In the genomic region with DNA sequence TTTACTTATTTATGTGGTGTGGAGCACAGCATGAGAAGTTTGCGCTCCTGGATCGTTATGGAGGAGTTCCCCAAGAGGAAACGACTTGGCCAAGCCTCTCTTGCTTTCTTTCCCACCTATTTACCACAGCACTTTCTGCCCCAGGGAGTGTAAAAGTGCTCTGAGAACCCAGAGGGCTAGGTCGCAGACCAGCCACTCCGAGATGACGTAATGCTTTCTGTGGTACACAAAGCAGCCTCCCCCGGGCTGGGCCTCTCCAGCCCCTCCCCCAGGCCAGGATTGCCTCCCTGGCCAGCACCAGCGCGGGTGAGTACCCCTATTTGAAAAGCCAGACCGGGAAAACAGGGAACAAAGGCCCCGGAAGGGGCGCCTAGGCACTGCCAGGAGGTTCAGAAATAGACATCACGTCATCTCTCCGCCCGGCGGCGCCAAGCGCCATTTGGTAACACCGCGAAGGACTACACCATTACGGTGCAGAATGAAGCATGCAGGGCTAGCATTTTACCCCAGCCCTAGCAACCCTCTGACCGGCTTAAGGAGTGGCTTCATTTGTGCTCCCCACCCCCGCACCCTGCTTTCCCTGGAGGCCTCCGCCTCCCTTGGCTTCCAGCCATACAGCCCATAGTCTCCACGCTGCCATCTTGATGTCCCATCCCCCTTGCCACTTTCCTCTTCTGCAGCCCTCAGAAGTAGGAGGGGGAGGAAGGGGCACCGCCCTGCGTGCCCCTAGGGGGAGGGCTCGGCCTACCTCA, we compare ENCODE assay signal across 8 mouse cellular contexts. TPM values are rescaled to one million over a fixed set of nuclear protein-coding genes. Genes with fewer than 3 reads are reported as not detected.
DNase-seq lines count a peak whose midpoint lies in the region; ATAC-seq and TF ChIP-seq lines count a peak whose summit lies in the region.
"Not testable (repeated sequence)": the region's sequence is repeated elsewhere in the genome, so short reads cannot be mapped to it uniquely, and the experiment has no call there.

No protein-coding gene starts in this region.

- not testable (repeated sequence) for H3K27me3 ChIP-seq in hindbrain, embryonic 14.5 days (ENCODE audit: control insufficient read depth, insufficient read depth, low read length); lung, embryonic 14.5 days (ENCODE audit: insufficient read depth, low read length); neural tube, embryonic 12.5 days (replicated peaks)

- H3K4me3 ChIP-seq in hindbrain, embryonic 14.5 days (replicated peaks; ENCODE audit: low read length) = peak overlapping the region; percentile 48
- peak overlapping the region; percentile 21 for H3K4me3 ChIP-seq in lung, embryonic 14.5 days (ENCODE audit: low read depth, low read length)
- peak overlapping the region; percentile 53 for H3K4me3 ChIP-seq in neural tube, embryonic 12.5 days

- peak; percentile 66 for DNase-seq in R1 (ENCODE audit: low read depth, low spot score)
- DNase-seq in cerebellum, postnatal 36 days = peak; percentile 76
- peak; percentile 78 to 84 for DNase-seq in frontal cortex, postnatal 36 days (ENCODE audit: low spot score in 2 of 2)
- peak; percentile 65 for DNase-seq in hindbrain, embryonic 14.5 days (ENCODE audit: low spot score)
- peak; percentile 79 to 82 for DNase-seq in layer of hippocampus, postnatal 14 days (ENCODE audit: low spot score in 2 of 2)
- peak; percentile 68 for DNase-seq in lung, embryonic 14.5 days
- peak; percentile 58 for DNase-seq in testis, postnatal 10 days (ENCODE audit: low spot score)

- whole genome bisulfite sequencing in hindbrain, embryonic 14.5 days = 2% methylated on average over 21 of the region's 28 CpGs
- WGBS in lung, embryonic 14.5 days = 2% methylated on average over 13 of the region's 28 CpGs
- under 1% methylated on average over 23 of the region's 28 CpGs for WGBS in neural tube, embryonic 12.5 days

- not testable (repeated sequence) for H3K36me3 ChIP-seq in hindbrain, embryonic 14.5 days (replicated peaks; ENCODE audit: control insufficient read depth, insufficient read depth); lung, embryonic 14.5 days (ENCODE audit: insufficient read depth); neural tube, embryonic 12.5 days

- peak overlapping the region; percentile 79 for H3K9ac ChIP-seq in hindbrain, embryonic 14.5 days
- H3K9ac ChIP-seq in lung, embryonic 14.5 days = not testable (repeated sequence)
- peak overlapping the region; percentile 65 for H3K9ac ChIP-seq in neural tube, embryonic 12.5 days

- TF ChIP-seq CTCF in lung, embryonic 14.5 days (IDR thresholded peaks at IDR 0.05; ENCODE audit: low read depth) = not testable (repeated sequence)

- H3K4me1 ChIP-seq in hindbrain, embryonic 14.5 days (replicated peaks; ENCODE audit: control insufficient read depth, insufficient read depth, low read length); lung, embryonic 14.5 days (ENCODE audit: insufficient read depth); neural tube, embryonic 12.5 days: not testable (repeated sequence)

- H3K4me2 ChIP-seq in hindbrain, embryonic 14.5 days (replicated peaks) = peak overlapping the region; percentile 50
- H3K4me2 ChIP-seq in lung, embryonic 14.5 days = peak overlapping the region; percentile 51
- H3K4me2 ChIP-seq in neural tube, embryonic 12.5 days (replicated peaks) = peak overlapping the region; percentile 56

- ATAC-seq in hindbrain, embryonic 14.5 days (ENCODE audit: low FRiP score) = peak; percentile 80
- peak; percentile 83 for ATAC-seq in lung, embryonic 14.5 days (ENCODE audit: insufficient read depth)
- ATAC-seq in neural tube, embryonic 12.5 days (ENCODE audit: low FRiP score, low read depth) = peak; percentile 83

- peak overlapping the region; percentile 92 for H3K27ac ChIP-seq in hindbrain, embryonic 14.5 days
- peak overlapping the region; percentile 73 for H3K27ac ChIP-seq in lung, embryonic 14.5 days (ENCODE audit: low read depth)
- peak overlapping the region; percentile 85 for H3K27ac ChIP-seq in neural tube, embryonic 12.5 days

- H3K9me3 ChIP-seq in hindbrain, embryonic 14.5 days (ENCODE audit: control insufficient read depth, low read length); lung, embryonic 14.5 days (ENCODE audit: low read depth, low read length); neural tube, embryonic 12.5 days: not testable (repeated sequence)

RNA-seq across cellular contexts. Expression of a gene that starts 3.6 kb away (rescaled TPM):
- 207 and 233 TPM in 2 replicates for polyA plus RNA-seq in hindbrain, embryonic 14.5 days (2014; fragmentation: Nextera tagmentation; extraction: Ambion mirVana)
- 100 to 1,000 TPM; 500 to 510 TPM for total RNA-seq in layer of hippocampus, postnatal 14 days (2021)
- 6.3 and 7.6 TPM in 2 replicates for polyA plus RNA-seq in lung, embryonic 14.5 days (2014; fragmentation: Nextera tagmentation; extraction: Ambion mirVana)
- 199 and 209 TPM in 2 replicates for polyA plus RNA-seq in neural tube, embryonic 12.5 days (2016; fragmentation: Nextera tagmentation; extraction: Ambion mirVana)

RNA-seq across cellular contexts. Expression of a gene that starts 54.7 kb away (rescaled TPM):
- polyA plus RNA-seq in hindbrain, embryonic 14.5 days (2014; fragmentation: Nextera tagmentation; extraction: Ambion mirVana) = 66.4 and 66.6 TPM in 2 replicates
- total RNA-seq in layer of hippocampus, postnatal 14 days (2021) = 10 to 100 TPM; 49.7 to 57.7 TPM
- polyA plus RNA-seq in lung, embryonic 14.5 days (2014; fragmentation: Nextera tagmentation; extraction: Ambion mirVana) = 56.9 and 58.4 TPM in 2 replicates
- polyA plus RNA-seq in neural tube, embryonic 12.5 days (2016; fragmentation: Nextera tagmentation; extraction: Ambion mirVana) = 44.6 and 49.1 TPM in 2 replicates

Comparison
In these comparisons a context has a peak if more than half of its experiments do, and no peak if none do; other contexts are left out.
1. Peak in every context shown above with its lines: DNase-seq, ATAC-seq, H3K4me3 ChIP-seq and H3K27ac ChIP-seq.
2. RNA of a gene that starts 3.6 kb away (polyA plus RNA-seq): 199 to 209 TPM in neural tube, embryonic 12.5 days and 207 to 233 TPM in hindbrain, embryonic 14.5 days; 6.3 to 7.6 TPM in lung, embryonic 14.5 days; every median in the first group is over 10 times any median in the second.